Mouse (Mus musculus) yolk sac, embryonic 10.5 days (tissue): ENCODE data around the gene Hnrnph1.

ENCODE experiments used
- DNase-seq: peaks from one replicate; pipeline ENCODE4 v3.0.0-alpha.2; 2017; ENCODE audit warnings: low spot score

Gene Hnrnph1

GRCm38 (mm10) chr11:50403367-50404014 is 26.7 kb downstream of the Hnrnph1 start:
- no peak for DNase-seq

- DNase-seq = no peak
Observed at GRCm38 (mm10) chr11:50407235-50407634, 30.4 kb downstream of the Hnrnph1 start.

- no peak for DNase-seq
Observed at GRCm38 (mm10) chr11:50415563-50416241, 38.9 kb downstream of the Hnrnph1 start.

GRCm38 (mm10) chr11:50417856-50418255 is 41.1 kb downstream of the Hnrnph1 start:
- DNase-seq = no peak

- no peak for DNase-seq
Observed at GRCm38 (mm10) chr11:50421461-50421860, 44.7 kb downstream of the Hnrnph1 start.

- peak; percentile 88 for DNase-seq
Observed at GRCm38 (mm10) chr11:50421934-50422780, 45.4 kb downstream of the Hnrnph1 start.

- no peak for DNase-seq
Observed at GRCm38 (mm10) chr11:50426056-50426455, 49.3 kb downstream of the Hnrnph1 start.

- peak; percentile 89 for DNase-seq
Observed at GRCm38 (mm10) chr11:50430277-50431133, 53.7 kb downstream of the Hnrnph1 start, which contains the start of gene Rufy1. TSS of gene Rufy1 (minus strand) at chr11:50431125.

- peak; percentile 38 for DNase-seq
Observed at GRCm38 (mm10) chr11:50431134-50432068, 54.6 kb downstream of the Hnrnph1 start.

GRCm38 (mm10) chr11:50432069-50432440 is 55.3 kb downstream of the Hnrnph1 start:
- no peak for DNase-seq

- no peak for DNase-seq
Observed at GRCm38 (mm10) chr11:50432896-50433295, 56.1 kb downstream of the Hnrnph1 start.
